Mouse (Mus musculus): ENCODE data around the gene Bhlha15.

Gene Bhlha15

DNA sequence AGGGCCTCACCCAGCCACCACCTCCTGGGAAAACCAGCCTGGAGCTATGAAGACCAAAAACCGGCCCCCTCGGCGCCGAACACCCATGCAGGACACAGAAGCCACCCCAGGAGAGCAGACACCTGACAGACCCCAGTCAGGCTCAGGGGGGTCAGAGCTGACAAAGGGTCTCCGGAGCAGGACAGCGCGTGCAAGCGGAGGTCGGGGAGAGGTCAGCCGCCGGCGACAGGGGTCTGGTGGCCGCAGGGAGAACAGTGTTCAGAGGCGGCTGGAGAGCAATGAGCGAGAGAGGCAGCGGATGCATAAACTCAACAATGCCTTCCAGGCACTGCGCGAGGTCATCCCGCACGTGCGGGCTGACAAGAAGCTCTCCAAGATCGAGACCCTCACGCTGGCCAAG lies 940 bp downstream of the Bhlha15 start:
- no peak for DNase-seq (ENCODE audit: low spot score)

DNA sequence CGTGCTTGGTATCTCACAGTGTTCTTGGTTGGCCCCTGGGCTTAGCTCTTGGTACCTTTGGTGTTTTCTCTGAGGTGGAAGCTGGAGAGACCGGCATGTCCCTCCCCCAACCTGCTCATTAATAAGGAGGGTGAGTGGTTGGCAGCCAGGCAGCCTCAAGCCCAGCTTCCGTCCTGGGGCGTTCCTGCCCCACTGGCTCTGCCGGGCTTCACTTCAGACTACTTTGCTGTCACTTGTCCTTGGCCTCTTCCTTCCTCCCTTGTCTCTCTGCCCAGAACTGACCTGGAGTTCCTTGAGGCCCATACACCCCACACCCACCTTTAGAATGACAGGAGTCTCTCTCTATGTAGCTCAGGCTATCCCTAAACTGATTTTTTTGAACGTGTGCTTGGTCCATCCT lies 2.6 kb downstream of the Bhlha15 start:
- DNase-seq (ENCODE audit: low spot score), result no peak

DNA sequence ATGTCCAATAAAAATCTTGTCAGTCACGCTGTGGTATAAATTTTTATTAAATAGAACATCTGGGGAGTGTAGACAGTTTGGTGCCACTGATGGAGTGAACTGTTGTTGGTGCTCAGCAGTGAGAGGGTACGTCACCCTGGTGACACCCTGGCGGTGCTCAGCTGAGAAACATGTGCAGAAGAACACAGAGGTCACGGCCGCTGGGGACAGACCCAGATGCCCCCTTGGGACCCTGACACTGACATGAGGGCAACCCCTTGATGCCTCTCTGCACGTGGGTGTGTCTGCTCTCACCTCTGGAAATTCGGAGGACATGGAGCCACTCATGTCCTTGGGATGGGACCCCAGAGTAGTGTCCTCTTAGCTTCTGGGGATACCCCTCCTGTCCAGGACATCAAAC lies 4.3 kb downstream of the Bhlha15 start:
- DNase-seq (ENCODE audit: low spot score), result no peak

DNA sequence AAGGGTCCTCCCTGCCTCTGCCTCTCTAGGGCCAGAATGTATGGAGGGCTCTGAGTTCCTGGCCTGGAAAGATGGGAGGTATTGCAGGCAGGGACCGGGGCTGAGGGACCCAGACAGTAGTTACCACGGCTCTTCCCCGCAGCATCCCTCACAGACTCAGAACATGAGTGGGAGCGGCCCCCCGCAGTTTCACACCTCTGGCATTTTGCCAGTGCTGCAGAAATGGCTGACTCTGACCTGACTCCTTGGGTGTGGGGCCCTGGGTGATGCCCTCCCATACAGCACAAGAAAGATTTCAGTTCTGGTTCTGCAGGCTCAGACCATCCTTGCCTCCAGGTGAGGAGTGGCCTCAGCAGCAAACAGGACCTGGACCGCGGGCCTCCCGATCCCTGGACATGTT lies 5.5 kb downstream of the Bhlha15 start:
- DNase-seq (ENCODE audit: low spot score), result no peak

DNA sequence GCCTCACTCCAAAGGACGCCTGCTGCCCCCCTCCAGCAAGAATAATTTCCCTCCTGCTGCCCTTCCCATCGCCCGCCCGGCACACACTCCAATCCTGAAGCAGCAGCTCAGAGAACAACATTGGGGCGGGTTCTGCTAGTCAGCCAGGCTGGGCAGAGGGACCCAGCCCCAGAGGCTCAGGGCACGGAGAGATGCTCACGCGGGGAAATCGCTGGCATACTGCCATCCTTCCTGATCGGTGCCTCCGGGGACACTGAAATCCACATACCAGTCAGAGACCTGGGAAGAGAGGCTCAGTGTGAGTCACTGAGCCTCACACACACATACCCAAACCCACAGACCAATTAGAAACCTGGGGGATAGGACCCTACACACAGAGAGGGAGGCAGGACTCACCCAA lies 10.5 kb downstream of the Bhlha15 start:
- DNase-seq (ENCODE audit: low spot score), result no peak

DNA sequence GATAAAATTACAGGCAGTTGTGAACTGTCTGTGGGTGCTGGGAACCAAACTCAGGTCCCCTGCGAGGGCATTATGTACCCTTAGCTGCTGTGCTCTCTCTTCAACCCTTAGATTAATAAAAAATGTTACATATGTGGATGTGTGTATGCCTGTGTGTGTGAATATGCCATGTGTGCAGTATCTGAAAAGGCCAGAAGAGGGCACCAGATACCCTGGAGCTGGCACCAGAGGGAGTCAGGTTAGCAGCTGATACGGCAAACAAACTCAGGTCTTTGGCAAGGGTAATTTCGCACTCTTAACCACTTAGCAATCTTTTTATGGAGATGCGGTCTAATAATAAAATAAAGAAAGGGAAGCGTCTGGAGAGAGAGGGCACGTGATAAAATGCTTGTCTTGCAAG lies 12.3 kb downstream of the Bhlha15 start:
- DNase-seq (ENCODE audit: low spot score), result no peak

DNA sequence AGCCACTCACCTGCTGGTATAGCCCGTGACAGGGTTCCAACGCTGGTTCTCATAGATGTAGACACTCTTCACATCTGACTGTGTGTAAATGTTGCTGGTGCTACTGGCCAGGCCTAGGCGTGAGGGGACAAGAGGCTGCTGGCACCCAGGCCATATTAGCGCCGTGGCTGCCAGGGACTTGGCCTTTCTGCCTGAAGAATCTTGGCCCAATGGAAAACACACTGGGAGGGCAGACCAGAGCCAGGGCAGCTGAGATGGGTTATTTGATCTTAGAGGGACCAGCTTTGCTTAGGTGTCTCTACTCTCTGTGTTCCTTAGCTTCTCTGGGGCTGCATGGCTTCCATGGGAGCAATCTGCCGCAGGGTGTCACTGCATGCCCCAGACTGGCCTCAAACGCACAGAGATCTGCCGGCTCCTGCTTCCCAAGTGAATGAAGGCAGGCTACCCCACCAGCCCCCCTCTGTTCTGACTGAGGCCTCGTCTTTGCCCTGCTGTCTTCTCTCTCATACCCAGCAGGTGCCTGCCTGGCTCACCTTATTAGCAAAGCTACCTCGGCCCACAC lies 13.4 kb downstream of the Bhlha15 start:
- DNase-seq (ENCODE audit: low spot score), result no peak

DNA sequence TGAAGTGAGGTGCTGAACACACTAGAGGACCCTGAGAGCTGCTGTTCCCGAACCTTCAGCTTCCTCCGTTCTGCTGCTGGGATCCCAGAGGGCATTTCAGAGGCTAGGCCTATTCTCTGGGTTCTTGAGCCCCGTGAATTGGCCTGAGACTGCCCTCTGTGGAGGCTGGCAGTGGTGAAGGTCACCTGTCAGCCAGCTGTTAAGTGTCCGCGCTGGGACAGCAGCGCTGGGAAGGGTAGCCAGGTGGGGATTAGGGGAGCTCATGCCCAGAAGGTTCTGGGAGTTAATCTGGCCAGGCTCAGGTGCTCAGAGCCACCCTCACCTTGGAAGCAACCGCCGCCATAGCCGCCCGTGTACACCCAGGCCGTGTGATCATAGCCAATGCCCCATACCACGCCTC lies 14.2 kb downstream of the Bhlha15 start:
- no peak for DNase-seq (ENCODE audit: low spot score)

DNA sequence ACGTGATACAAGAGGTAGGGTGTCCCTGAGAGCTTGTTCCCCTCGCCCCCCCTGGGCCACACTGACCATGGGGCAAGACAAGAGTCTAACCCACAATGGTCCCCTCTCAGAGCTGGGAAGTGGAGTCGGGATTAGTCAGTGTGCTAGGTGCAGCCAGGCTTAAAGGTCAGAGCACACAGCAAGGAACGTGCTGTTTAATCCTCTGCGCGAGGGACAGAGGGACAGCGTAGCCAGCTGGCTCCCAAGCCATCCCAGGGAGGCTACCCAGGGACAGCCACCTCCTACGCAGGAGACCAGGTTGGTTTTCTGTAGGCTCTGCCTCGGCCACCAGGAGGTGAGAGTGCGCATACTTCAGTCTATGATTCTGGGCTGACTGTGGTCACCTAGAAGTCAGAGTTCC lies 14.8 kb downstream of the Bhlha15 start:
- DNase-seq (ENCODE audit: low spot score), result no peak

DNA sequence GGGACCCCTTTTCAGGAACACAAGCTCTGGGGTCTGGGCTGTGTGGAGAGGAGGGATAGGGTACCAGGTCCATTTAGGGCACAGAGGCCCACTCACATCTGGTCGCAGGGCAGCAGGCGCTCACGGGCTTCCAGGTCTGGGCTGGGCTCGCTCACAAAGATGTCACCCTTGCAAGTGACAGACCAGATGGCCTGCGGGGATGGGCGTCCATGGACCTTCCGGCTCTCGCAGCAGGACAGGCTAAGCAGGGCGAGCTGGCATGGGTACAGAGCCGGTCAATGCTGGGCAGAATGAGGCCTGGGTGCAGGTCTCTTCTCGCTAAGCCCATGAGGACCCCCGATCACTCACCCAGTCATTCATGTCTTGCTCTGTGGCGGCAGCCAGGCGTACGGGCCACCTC lies 16.0 kb downstream of the Bhlha15 start:
- no peak for DNase-seq (ENCODE audit: low spot score)

DNA sequence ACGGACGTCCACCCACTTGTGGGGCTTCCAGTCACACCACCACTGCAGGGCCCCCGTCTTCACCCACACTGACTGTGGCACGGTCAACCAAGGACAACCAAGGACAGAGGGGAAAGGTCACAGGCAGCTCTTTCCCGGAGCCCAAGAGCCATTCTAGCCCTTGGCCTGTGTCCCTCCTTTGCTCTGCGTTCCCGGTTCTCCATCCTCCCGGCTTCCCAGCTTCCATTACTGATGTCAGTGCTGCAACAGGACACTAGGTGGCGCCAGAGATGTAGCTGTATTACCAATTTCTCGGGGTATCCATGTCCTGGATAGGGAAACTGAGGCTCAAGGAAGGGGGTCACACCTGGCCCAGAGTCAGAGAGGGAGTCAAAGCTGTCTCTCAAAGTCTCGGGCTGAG lies 17.4 kb downstream of the Bhlha15 start:
- no peak for DNase-seq (ENCODE audit: low spot score)

DNA sequence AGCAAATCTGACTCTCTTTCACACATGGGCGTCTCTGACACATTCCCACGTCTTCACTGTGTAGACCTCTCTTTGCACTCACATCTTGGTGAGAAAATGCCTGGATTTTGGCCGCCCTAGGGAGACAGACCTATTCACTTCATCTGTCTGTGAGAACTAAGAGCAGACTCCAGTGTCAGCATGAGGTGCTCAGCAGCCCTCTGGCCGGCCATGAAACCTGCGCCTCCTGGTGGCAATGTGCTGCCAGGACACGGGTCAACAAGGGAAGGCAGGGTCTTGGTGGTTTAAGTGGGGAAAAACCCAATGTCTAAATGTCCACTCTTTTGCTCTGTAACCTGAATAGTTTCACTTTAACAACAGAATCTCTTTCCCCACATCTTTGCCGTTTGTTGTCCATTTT lies 24.4 kb downstream of the Bhlha15 start:
- DNase-seq (ENCODE audit: low spot score), result peak; percentile 47

DNA sequence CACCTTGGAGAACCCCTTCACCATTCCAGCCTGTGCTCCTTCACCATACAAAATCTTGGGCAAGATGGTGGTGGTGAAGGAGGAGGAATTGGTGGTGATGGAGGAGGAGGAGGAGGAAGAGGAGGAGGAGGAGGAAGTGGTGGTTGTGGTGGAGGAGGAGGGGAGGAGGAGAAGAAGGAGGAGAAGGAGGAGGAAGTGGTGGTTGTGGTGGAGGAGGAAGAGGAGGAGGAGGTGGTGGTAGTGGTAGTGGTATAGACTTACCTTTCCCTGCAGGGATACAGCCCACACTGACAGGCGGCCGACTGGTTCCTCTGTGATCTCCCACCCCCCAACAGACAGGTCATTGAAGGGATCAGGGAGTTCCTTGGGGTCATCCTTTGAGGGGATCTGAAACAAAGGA lies 25.9 kb downstream of the Bhlha15 start:
- DNase-seq (ENCODE audit: low spot score), result no peak

DNA sequence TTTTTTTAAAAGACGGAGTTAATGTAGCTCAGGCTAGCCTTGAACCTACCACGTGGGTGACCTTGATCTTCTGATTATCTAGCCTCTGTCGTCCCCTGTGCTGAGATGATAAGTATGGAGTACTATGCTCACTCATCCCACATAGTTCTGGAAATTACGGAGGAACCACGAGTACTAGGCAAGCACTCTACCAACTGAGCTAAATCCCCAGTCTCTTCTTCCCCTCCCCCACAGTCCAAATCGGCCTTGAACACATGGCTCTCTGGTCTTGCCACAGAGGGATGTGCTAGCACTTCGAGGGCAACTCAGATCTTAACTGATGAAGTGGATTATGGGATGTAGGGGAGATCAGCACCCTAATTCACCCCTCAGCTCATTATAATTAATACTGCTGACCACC lies 28.0 kb downstream of the Bhlha15 start:
- DNase-seq (ENCODE audit: low spot score), result no peak

DNA sequence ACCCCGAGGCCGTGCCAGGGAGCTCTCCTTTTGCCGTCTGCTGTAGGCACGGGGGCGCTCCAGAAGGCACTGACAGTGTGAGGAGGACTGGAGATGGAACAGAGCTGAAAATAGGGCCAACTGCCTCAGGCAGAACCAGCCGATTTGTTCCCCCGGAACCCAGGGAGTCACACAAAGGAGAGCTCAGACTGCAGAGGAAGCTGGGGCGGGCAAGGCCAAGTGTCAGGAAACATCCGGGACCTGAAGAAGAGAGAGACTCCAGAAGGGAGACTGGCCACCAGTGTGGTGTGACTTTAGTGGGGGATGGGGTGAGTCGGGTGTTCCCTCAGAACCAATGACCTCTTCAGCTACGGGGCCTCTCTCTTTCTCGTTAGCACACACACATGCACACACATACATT lies 29.2 kb downstream of the Bhlha15 start:
- DNase-seq (ENCODE audit: low spot score), result no peak

DNA sequence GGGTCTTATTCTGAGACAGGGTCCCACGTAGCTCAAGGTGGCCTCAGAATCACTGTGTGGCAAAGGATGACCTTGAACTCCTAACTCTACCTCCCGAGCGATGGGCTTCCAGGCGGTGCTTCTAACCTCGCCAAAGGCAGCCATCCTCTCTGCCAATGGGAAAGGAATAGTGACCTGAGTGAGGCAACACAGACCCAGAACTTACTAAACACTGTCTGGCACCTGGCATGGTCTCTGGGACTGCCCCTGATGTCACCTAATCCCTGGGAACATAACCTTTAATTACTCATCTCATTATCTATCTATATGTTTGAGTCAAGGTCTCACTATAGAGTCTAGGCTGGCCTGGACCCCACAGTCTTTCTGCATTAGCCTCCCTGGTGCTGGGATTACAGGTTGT lies 29.9 kb downstream of the Bhlha15 start:
- DNase-seq (ENCODE audit: low spot score), result no peak

DNA sequence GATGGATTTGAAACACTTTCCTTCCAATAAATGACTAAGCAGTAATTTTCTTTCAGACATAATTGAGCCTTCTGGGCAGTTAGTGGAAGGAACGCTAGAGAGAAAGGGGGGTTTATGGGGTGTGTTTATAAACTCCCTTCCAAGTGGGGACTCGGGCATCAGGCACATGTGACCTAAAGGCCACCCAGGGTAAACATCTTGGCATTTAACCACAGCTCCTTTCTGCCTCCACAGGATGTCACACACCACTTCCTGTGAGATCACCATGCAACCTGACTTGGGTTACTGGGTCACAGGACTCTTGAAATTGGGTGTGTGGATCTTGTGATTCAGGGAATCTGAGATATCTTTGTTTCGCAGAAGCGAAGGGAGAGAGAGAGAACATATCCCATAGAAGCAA lies 31.2 kb downstream of the Bhlha15 start:
- peak; percentile 94 for DNase-seq (ENCODE audit: low spot score)

DNA sequence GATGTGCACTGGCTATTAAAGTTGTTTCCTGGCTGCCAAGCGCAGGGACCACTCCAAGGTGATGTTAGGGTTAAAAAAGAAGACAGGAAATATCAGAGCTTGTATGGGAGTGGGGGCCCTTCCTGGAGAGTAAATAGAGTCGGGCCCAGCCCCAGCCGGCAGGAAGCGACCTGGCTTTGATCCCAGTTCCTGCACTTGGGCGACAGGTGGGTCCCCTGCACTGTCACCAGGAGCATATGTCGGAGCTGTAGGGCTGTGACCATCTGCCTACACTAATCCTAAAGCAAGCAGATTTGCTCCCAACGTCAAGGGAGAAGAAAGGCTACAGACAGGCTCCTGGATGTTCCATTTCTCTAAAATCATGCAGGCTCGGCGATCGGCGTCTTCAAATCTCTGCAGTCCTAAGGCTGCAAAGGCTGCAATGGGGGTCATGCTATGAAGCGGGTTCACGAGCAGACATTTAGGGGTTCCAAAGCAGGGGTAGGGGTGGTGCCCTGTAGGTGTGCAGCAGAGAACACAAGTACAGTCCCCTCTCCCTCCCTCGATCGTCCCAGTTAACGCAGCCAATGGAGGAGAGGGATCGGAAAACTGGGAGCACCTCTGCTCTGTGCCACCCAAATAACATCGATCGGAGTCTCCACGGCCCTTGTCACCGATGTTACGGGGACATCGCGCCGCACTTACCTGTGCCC lies 32.9 kb downstream of the Bhlha15 start:
- DNase-seq (ENCODE audit: low spot score), result peak; percentile 74

DNA sequence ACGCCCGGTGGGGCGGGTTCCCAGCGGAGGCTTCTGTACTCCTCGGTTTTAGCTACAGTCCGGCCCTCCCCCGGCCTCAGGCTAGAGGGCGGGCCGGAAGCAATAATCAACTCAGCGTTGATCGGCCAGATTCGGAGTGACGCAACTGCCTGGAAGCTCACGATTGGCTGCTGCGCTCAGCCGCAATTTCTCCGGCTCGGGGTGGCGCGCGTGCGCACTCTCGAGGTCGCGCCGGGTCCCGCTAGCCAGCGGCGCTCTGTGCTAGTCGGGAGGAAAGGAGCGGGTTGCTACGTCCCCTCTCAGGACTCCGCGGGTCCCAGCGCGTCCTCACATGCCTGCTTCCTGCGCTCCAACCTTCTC lies 33.4 kb downstream of the Bhlha15 start, which contains the start of gene Tecpr1:
Gene Tecpr1 (minus strand): TSS at position 113 of the 360 bp plus-strand sequence.
- DNase-seq (ENCODE audit: low spot score), result peak; percentile 98

DNA sequence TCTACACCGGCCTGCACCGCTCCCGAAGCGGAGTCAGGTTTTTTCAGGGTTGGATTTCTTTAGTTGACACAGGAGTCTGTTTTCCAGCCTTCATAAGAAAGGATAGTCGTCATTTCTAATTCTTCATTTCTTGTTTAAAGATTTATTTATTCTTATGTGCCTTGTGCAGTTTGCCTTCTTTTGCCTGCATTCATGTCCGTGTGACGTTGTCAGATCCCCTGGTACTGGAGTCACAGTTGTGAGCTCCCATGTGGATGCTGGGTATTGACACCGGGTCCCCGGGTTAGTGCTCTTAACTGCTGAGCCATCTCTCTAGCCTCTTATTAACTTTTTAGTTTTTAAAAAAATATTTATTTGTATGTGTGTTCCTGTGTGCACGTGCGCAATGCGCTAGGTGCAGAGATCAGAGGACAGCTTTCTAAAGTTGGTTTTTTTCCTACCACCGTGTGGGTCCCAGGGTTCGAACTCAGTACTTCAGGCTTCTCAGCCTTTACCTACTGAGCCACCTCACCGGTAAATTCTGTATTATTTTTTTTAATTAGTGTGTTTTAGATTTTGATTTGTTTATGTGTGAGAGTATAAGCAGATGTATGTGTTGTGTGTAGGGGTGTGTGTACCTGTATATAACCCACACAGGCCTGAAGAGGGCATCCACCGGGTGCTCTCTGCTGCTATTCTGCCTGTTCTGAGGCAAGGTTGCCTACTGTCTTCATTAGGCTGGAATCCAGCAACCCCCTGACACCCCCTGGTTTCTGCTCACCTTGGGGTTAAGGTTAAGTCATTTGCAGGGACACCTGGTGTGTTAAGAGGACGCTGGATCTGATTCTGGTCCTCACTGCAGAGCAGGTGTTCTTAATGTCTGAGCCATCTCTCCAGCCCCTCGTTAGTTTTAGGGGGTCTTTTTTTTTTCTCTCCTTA lies 34.1 kb downstream of the Bhlha15 start:
- peak; percentile 36 for DNase-seq (ENCODE audit: low spot score)

DNA sequence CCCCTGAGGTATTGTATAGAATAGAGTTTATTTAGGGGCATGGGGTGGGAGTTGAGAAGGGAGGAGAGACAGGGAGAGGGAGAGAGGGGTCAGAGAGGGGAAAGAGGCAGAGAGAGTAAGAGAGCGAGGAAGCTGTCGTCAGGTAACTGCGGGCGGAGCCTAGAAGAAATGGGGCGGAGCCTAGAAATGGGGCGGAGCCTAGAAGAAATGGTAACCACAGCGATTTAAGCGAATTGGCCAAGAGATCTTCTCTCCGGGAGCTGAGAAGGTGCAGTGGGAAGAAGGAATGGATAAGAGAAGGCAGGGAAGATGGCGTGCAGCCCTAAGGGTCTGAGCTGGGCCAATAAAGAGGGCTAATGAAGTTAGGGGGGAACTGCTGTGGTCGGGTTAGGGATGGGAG lies 36.1 kb downstream of the Bhlha15 start:
- DNase-seq (ENCODE audit: low spot score), result no peak

DNA sequence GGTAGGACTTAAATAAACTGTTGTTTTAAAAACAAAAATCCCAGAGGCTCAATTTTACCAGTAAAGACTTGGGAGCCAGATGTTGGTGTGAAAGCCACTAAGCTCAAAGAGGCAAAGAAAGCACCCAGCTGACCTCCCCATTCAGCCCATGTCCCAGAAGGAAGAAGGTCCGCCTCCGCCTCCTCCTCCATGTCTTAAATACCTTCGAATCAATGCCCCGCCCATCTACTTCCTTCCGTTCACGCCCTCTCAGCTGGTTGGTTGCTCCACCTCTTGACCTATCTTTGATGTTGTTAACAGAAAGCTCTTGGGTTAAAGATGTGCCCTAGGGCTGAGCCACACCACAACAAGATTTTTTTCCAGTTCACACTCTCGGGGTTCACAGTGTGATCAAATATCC lies 40.1 kb downstream of the Bhlha15 start:
- DNase-seq (ENCODE audit: low spot score), result no peak

DNA sequence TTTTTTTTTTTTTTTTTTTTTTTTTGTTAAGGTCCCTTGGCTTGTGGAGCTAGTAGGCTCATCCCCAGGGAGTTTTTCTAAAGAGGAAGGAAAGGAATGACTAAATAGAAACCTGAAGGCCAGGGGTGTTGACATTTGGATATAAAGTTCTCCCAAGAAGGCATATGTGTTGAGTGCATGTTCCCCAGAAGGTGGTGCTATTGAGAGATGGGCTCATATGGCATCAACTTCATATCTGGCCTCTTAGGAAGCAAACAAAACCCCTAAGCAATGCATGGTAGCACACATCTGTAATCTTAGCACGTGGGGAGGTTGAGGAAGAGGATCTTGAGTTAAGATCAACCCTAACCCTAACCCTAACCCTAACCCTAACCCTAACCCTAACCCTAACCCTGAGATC lies 41.3 kb downstream of the Bhlha15 start:
- peak; percentile 26 for DNase-seq (ENCODE audit: low spot score)
